Mouse (Mus musculus) central nervous system, embryonic 14 days (tissue): ENCODE data around the gene Gm10271. TPM values are rescaled to one million over a fixed set of nuclear protein-coding genes. Genes with fewer than 3 reads are reported as not detected.

Experiments used
- polyA plus RNA-seq: library from polyadenylated mRNA; depleted of rRNA; stranded (reverse); fragments of >200 nt; gene quantifications from 2 replicates; pipeline ENCODE4 v1.2.3, GENCODE M21; 2012; rRNA removed

The Gm10271 gene
- polyA plus RNA-seq: not detected in 2 replicates

GRCm38 (mm10) chr10:116972509-116972908, at the start of gene Gm10271:
Gene Gm10271 (minus strand): TSS chr10:116972609.

GRCm38 (mm10) chr10:116986264-116987082, 14.1 kb upstream of the Gm10271 start, which contains the start of gene Best3:
Gene Best3 (plus strand): TSS chr10:116986314.

GRCm38 (mm10) chr10:116950009-116950769, 22.2 kb downstream of the Gm10271 start, which contains the start of gene Rab3ip:
Gene Rab3ip (minus strand): TSS chr10:116950769.

Other genes starting within 250 kb of the Gm10271 start
- 0.06 and 0.10 TPM in 2 replicates for gene Myrfl, start 75.7 kb downstream of the Gm10271 start, polyA plus RNA-seq
- gene Rab3ip, start 21.8 kb downstream of the Gm10271 start, polyA plus RNA-seq: 34.7 and 40.5 TPM in 2 replicates
- gene Best3, start 13.7 kb upstream of the Gm10271 start, polyA plus RNA-seq: 0.07 and 0.75 TPM in 2 replicates
- gene Lrrc10, start 72.7 kb upstream of the Gm10271 start, polyA plus RNA-seq: 0.05 TPM in 1 of 2 replicates, not detected in the other
- 264 and 278 TPM in 2 replicates for gene Cct2, start 91.2 kb upstream of the Gm10271 start, polyA plus RNA-seq
- gene Frs2, start 175.9 kb upstream of the Gm10271 start, polyA plus RNA-seq: 33.9 and 34.8 TPM in 2 replicates